Mouse (Mus musculus) monocyte, adult 59 days (primary cell): ENCODE results near the gene 9030624G23Rik. TPM values are rescaled to one million over a fixed set of nuclear protein-coding genes. Genes with fewer than 3 reads are reported as not detected.

Source experiments
- total RNA-seq, 2 experiments: library from RNA; stranded (reverse); gene quantifications; one replicate each; pipeline ENCODE4 v1.2.4; 2023

Gene 9030624G23Rik
- under 1 TPM in 1 of 2 experiments, not detected in 1; 0.36 TPM for total RNA-seq

GRCm38 (mm10) chr12:24097108-24097520, at the start of gene 9030624G23Rik:
Gene 9030624G23Rik (minus strand): TSS chr12:24097246.

